Mouse (Mus musculus): Measurements from ENCODE around the gene Dtd1. TPM values are rescaled to one million over a fixed set of nuclear protein-coding genes. Genes with fewer than 3 reads are reported as not detected.

Gene Dtd1
- polyA plus RNA-seq, 1 experiment: 25.5 TPM

DNA sequence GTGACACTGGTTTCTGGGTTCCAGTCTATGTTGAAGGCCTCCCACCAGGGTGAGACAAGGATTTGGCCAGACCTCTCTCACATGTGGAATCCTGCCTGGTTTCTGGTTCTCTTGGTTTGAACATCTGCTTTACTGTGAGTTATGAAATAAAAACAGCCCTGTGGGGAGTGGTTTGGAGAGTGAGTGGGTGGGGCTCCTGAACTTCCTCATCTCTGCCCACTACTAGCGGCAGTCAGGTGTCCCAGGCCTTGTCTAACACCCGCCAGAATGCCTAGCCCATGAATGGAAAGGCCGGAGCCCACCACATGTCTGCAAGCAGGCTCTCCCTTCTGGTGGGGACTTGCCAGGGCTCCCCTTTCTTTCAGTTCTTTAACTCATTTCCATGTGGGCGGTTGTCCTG, 42.3 kb downstream of the Dtd1 start:
- WGBS: 93% methylated on average over 4 of the region's 4 CpGs
- TF ChIP-seq CTCF (conservative IDR thresholded peaks at IDR 0.05; ENCODE audit: insufficient read depth, insufficient read length, low read depth, low read length): no peak
- Histone ChIP-seq H3K4me1 (ENCODE audit: control insufficient read depth, insufficient read depth, low read length) (no peaks in the 10 kb centered on the region), H3K27ac (ENCODE audit: insufficient read depth, low read depth, low read length) (no peak overlapping the region), H3K27me3 (replicated peaks; ENCODE audit: control insufficient read depth, insufficient read depth, low read length) (no peaks in the 10 kb centered on the region), H3K36me3 (ENCODE audit: control insufficient read depth, insufficient read depth, low read length) (no peaks in the 10 kb centered on the region), H3K4me3 (ENCODE audit: insufficient read depth, low read depth, low read length) (no peak overlapping the region)
- DNase-seq: no peak

DNA sequence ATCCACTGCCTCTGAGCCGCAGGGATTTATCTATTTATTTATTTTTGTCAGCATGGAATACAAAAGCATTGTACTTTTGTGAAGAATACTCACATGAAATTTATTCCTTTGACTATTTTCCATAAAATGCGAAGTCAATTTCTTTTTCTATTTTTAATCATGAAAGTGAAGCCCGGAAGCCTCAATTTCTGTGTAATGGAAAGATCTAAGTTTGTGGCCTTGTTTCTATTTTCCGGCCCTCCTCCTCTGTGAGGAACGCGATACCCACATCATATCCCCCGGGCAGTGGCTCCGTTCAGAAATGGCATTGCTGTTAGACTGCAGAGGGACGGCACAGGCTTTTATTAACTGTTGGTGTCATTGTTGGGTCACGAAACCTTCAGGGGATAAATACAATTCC, 46.7 kb downstream of the Dtd1 start:
- Histone ChIP-seq H3K27me3 (replicated peaks; ENCODE audit: control insufficient read depth, insufficient read depth, low read length) (no peaks in the 10 kb centered on the region), H3K27ac (ENCODE audit: insufficient read depth, low read depth, low read length) (no peak overlapping the region), H3K36me3 (ENCODE audit: control insufficient read depth, insufficient read depth, low read length) (no peaks in the 10 kb centered on the region), H3K4me3 (ENCODE audit: insufficient read depth, low read depth, low read length) (no peak overlapping the region), H3K4me1 (ENCODE audit: control insufficient read depth, insufficient read depth, low read length) (no peaks in the 10 kb centered on the region)
- TF ChIP-seq CTCF (conservative IDR thresholded peaks at IDR 0.05; ENCODE audit: insufficient read depth, insufficient read length, low read depth, low read length) (no peak), POLR2A (IDR thresholded peaks at IDR 0.05; ENCODE audit: low read depth, low read length) (no peak)
- WGBS: 65% methylated on average over 10 of the region's 10 CpGs
- no peak for DNase-seq

DNA sequence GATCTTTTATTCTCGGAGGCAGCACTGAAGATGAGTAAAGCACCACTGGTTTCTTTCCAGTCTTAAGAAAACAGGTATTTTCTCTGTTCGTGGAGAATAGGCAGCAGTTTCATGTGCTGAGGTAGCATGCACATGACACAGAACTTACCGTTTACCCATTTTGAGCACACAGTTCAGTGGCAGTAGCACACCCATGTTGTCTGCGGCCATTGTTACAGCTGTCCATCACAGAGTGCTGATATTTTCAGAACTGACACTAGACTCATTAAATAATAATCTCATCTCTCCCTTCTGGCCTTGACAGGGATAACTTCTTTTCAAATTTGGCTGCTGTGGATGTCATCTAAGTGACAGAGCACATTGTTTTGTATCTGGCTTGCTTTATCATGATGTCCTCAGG, 47.5 kb downstream of the Dtd1 start:
- no peak for TF ChIP-seq CTCF (conservative IDR thresholded peaks at IDR 0.05; ENCODE audit: insufficient read depth, insufficient read length, low read depth, low read length)
- TF ChIP-seq POLR2A (IDR thresholded peaks at IDR 0.05; ENCODE audit: low read depth, low read length): no peak
- no peak overlapping the region for H3K4me3 ChIP-seq (ENCODE audit: insufficient read depth, low read depth, low read length)
- H3K27ac ChIP-seq (ENCODE audit: insufficient read depth, low read depth, low read length): no peak overlapping the region
- 84% methylated on average over 4 of the region's 4 CpGs for WGBS
- H3K36me3 ChIP-seq (ENCODE audit: control insufficient read depth, insufficient read depth, low read length): no peaks in the 10 kb centered on the region
- no peak for DNase-seq
- H3K27me3 ChIP-seq (replicated peaks; ENCODE audit: control insufficient read depth, insufficient read depth, low read length): no peaks in the 10 kb centered on the region
- H3K4me1 ChIP-seq (ENCODE audit: control insufficient read depth, insufficient read depth, low read length): no peaks in the 10 kb centered on the region

DNA sequence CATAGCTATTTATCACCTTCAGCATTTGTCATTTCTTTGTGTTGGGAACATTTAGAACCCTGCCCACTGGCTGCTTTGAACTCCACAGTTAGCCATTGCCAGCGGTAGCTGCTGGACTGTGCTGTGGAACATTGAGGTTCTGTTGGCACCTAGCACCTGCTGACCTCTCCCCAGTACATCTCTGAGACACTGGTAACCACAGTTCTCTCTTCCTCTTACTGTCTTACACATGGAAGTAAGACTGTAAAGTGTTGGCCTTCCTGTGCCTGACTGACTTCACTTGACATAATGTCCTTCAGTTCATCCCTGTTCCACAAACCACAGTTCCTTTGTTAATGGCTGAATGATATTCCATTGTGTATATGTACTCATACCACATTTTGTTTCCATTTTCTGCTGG, 50.3 kb downstream of the Dtd1 start:
- Histone ChIP-seq H3K4me1 (ENCODE audit: control insufficient read depth, insufficient read depth, low read length) (no peaks in the 10 kb centered on the region), H3K4me3 (ENCODE audit: insufficient read depth, low read depth, low read length) (no peak overlapping the region), H3K27ac (ENCODE audit: insufficient read depth, low read depth, low read length) (no peak overlapping the region), H3K27me3 (replicated peaks; ENCODE audit: control insufficient read depth, insufficient read depth, low read length) (no peaks in the 10 kb centered on the region), H3K36me3 (ENCODE audit: control insufficient read depth, insufficient read depth, low read length) (no peaks in the 10 kb centered on the region)
- no peak for DNase-seq
- 97% methylated on average over 1 of the region's 1 CpGs for WGBS
- TF ChIP-seq CTCF (conservative IDR thresholded peaks at IDR 0.05; ENCODE audit: insufficient read depth, insufficient read length, low read depth, low read length): no peak
- no peak for TF ChIP-seq POLR2A (IDR thresholded peaks at IDR 0.05; ENCODE audit: low read depth, low read length)

DNA sequence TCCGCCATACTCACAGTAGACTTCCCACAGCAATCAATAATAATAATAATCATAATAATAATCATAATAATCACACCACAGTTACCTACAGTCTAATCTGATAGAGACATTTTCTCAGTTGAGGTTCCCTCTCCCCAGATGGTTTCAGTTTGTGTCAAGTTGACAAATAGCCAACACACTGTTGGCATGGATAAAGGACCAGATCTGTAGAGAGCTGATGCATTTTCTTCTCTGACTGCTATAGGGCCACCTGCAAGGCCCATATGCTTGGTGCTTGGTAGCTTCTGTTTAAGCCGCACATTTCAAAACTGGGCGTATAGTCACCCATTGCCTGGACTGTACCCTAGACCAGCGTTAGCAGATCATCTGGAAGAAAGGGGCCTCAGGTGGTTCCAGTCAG, 53.1 kb downstream of the Dtd1 start:
- Histone ChIP-seq H3K4me1 (ENCODE audit: control insufficient read depth, insufficient read depth, low read length) (no peaks in the 10 kb centered on the region), H3K4me3 (ENCODE audit: insufficient read depth, low read depth, low read length) (no peak overlapping the region), H3K27ac (ENCODE audit: insufficient read depth, low read depth, low read length) (no peak overlapping the region), H3K36me3 (ENCODE audit: control insufficient read depth, insufficient read depth, low read length) (no peaks in the 10 kb centered on the region), H3K27me3 (replicated peaks; ENCODE audit: control insufficient read depth, insufficient read depth, low read length) (no peaks in the 10 kb centered on the region)
- no peak for TF ChIP-seq CTCF (conservative IDR thresholded peaks at IDR 0.05; ENCODE audit: insufficient read depth, insufficient read length, low read depth, low read length)
- no peak for TF ChIP-seq POLR2A (IDR thresholded peaks at IDR 0.05; ENCODE audit: low read depth, low read length)
- 98% methylated on average over 4 of the region's 4 CpGs for WGBS
- no peak for DNase-seq

DNA sequence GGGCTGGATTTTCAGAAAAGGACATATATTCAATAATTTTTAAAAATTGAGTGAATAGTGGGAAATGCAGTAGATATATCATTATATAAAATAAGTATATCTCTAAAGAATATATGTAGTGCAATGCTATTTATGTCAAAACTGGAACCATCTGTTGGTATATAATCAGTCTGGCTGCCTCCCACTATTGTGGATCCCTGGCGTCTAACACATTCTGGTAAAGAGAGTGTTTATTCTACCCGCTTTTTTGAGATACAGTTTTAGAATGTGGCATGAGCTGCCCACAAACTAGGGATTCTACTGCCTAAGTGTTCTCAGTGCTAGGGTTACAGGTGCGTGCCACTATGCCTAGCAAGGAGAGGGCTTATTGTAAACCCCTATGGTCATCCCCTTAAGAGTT, 55.6 kb downstream of the Dtd1 start:
- H3K4me3 ChIP-seq (ENCODE audit: insufficient read depth, low read depth, low read length): no peak overlapping the region
- H3K36me3 ChIP-seq (ENCODE audit: control insufficient read depth, insufficient read depth, low read length): no peaks in the 10 kb centered on the region
- no peak overlapping the region for H3K27ac ChIP-seq (ENCODE audit: insufficient read depth, low read depth, low read length)
- DNase-seq: no peak
- no peaks in the 10 kb centered on the region for H3K27me3 ChIP-seq (replicated peaks; ENCODE audit: control insufficient read depth, insufficient read depth, low read length)
- no peaks in the 10 kb centered on the region for H3K4me1 ChIP-seq (ENCODE audit: control insufficient read depth, insufficient read depth, low read length)
- no peak for TF ChIP-seq POLR2A (IDR thresholded peaks at IDR 0.05; ENCODE audit: low read depth, low read length)
- WGBS: 93% methylated on average over 3 of the region's 3 CpGs

DNA sequence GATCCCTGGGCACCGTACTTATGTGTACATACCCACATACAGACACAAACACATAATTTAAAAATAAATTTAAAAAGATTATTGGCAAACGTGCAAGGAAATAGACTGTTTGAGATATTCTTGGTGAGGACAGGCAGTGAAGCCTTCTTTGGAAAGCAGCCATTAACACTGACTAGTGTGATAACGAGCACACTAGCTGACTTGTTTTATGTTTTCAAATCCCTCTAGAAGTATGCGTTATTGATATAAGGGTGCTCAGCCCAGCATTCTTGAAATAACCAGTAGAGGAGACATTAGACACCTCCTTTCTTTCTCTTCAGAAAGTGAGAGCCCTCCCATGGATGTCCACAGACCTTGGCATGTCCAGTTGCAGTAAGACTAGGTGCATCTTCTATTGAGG, 68.8 kb downstream of the Dtd1 start:
- no peaks in the 10 kb centered on the region for H3K36me3 ChIP-seq (ENCODE audit: control insufficient read depth, insufficient read depth, low read length)
- H3K27ac ChIP-seq (ENCODE audit: insufficient read depth, low read depth, low read length): no peak overlapping the region
- TF ChIP-seq CTCF (conservative IDR thresholded peaks at IDR 0.05; ENCODE audit: insufficient read depth, insufficient read length, low read depth, low read length) (no peak), POLR2A (IDR thresholded peaks at IDR 0.05; ENCODE audit: low read depth, low read length) (no peak)
- H3K4me3 ChIP-seq (ENCODE audit: insufficient read depth, low read depth, low read length): no peak overlapping the region
- H3K27me3 ChIP-seq (replicated peaks; ENCODE audit: control insufficient read depth, insufficient read depth, low read length): no peaks in the 10 kb centered on the region
- no peaks in the 10 kb centered on the region for H3K4me1 ChIP-seq (ENCODE audit: control insufficient read depth, insufficient read depth, low read length)
- DNase-seq: no peak
- WGBS: 87% methylated on average over 4 of the region's 4 CpGs

DNA sequence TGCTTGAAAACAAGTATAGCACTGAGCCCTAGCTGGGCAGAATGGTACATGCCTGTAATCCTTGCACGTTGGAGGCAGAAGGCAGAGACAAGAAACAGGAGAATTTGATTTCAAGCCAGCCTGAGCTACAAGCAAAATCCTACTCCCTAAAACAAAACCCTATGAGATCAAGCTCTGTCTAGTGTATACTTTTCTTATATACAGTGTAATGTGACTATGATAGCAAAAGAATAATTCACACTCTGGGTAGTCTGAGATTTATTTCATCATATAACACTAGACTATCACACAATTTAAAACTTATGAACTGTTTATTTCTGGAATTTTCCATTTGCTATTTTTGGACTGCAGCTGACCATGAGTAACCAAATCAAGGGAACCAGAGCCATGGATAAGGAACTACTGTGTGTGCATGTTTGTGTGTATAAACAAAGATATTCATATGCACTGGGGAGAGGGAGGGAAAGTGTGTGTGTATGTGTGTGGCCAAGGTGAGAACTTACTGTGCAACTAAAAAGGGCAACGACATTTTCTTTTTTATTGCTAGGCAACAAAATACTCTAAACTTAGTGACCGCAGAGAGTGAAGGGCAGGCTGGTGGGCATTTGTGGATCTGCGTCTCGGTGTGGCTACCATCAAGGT, 70.7 kb downstream of the Dtd1 start:
- Histone ChIP-seq H3K27ac (ENCODE audit: insufficient read depth, low read depth, low read length) (no peak overlapping the region), H3K27me3 (replicated peaks; ENCODE audit: control insufficient read depth, insufficient read depth, low read length) (no peaks in the 10 kb centered on the region), H3K4me1 (ENCODE audit: control insufficient read depth, insufficient read depth, low read length) (no peaks in the 10 kb centered on the region), H3K4me3 (ENCODE audit: insufficient read depth, low read depth, low read length) (no peak overlapping the region), H3K36me3 (ENCODE audit: control insufficient read depth, insufficient read depth, low read length) (no peaks in the 10 kb centered on the region)
- 80% methylated on average over 5 of the region's 5 CpGs for WGBS
- no peak for TF ChIP-seq POLR2A (IDR thresholded peaks at IDR 0.05; ENCODE audit: low read depth, low read length)
- no peak for TF ChIP-seq CTCF (conservative IDR thresholded peaks at IDR 0.05; ENCODE audit: insufficient read depth, insufficient read length, low read depth, low read length)
- no peak for DNase-seq

Data from kidney, adult 2 months (tissue).